Mouse (Mus musculus) midbrain, embryonic 14.5 days (tissue): ENCODE measurements around the gene Clec4a2. TPM values are rescaled to one million over a fixed set of nuclear protein-coding genes. Genes with fewer than 3 reads are reported as not detected.
"Not testable (repeated sequence)": the region's sequence is repeated elsewhere in the genome, so short reads cannot be mapped to it uniquely, and the experiment has no call there.

Experiments
- ATAC-seq: fragments of 200-750 bp; cut with Nextera tagmentation; 2 replicates; pipeline ENCODE4 v1.8.0; 2017; ENCODE audit warnings: moderate number of reproducible peaks, moderate library complexity; ENCODE audit not compliant: low FRiP score, low TSS enrichment
- DNase-seq: peaks from one replicate; pipeline ENCODE4 v3.0.0-alpha.2; 2015
- H3K27ac ChIP-seq: fragments of 300-500 bp; sonication (generic); replicated peaks from 2 replicates; pipeline ENCODE4 v1.5.1; 2014; ENCODE audit warnings: mild to moderate bottlenecking, low read depth, low read length, moderate library complexity
- H3K27me3 ChIP-seq: fragments of 300-500 bp; sonication (generic); 2 replicates; pipeline ENCODE4 v1.6.1; 2014; ENCODE audit warnings: low read length, control low read depth, mixed read lengths; ENCODE audit not compliant: control insufficient read depth, insufficient read depth
- H3K36me3 ChIP-seq: fragments of 300-500 bp; sonication (generic); 2 replicates; pipeline ENCODE4 v1.6.1; 2014; ENCODE audit warnings: low read length, control low read depth; ENCODE audit not compliant: control insufficient read depth, insufficient read depth
- H3K4me1 ChIP-seq: fragments of 300-500 bp; sonication (generic); 2 replicates; pipeline ENCODE4 v1.6.1; 2014; ENCODE audit warnings: mild to moderate bottlenecking, antibody characterized with exemption, low read length, control low read depth; ENCODE audit not compliant: control insufficient read depth, insufficient read depth
- H3K4me2 ChIP-seq: fragments of 300-500 bp; sonication (generic); 2 replicates; pipeline ENCODE4 v1.6.1; 2014; ENCODE audit warnings: mild to moderate bottlenecking, low read length, moderate library complexity
- H3K4me3 ChIP-seq: fragments of 300-500 bp; sonication (generic); replicated peaks from 2 replicates; pipeline ENCODE4 v1.5.1; 2014; ENCODE audit warnings: low read depth, low read length
- H3K9ac ChIP-seq: fragments of 300-500 bp; sonication (generic); replicated peaks from 2 replicates; pipeline ENCODE4 v1.6.1; 2014; ENCODE audit warnings: mild to moderate bottlenecking, low read length, moderate library complexity
- H3K9me3 ChIP-seq: fragments of 300-500 bp; sonication (generic); 2 replicates; pipeline ENCODE4 v1.6.1; 2016; ENCODE audit warnings: low read length, control low read depth, mixed read lengths; ENCODE audit not compliant: control insufficient read depth
- WGBS: fragments of 180-500 bp; shearing (Covaris S2); extraction: QIAGEN DNeasy Blood & Tissue Kit; methylation state at CpG from one replicate; pipeline ENCODE4 v1.1.7; 2014; 5-methylcytosine and 5-hydroxymethylcytosine counted together
- polyA plus RNA-seq: library from polyadenylated mRNA; unstranded; fragments of >200 nt; fragmentation: Nextera tagmentation; extraction: Ambion mirVana; gene quantifications from 2 replicates; pipeline ENCODE4 v1.2.1, GENCODE M21; 2014

Gene Clec4a2
- polyA plus RNA-seq, 1 experiment from 2014 or later: 3.7 TPM

- H3K9ac ChIP-seq: no peak overlapping the region
- H3K27ac ChIP-seq: no peak overlapping the region
- H3K4me3 ChIP-seq: no peak overlapping the region
- H3K36me3 ChIP-seq: no peaks in the 10 kb centered on the region
- WGBS: 90% methylated on average over 1 of the region's 1 CpGs
- H3K4me1 ChIP-seq: no peaks in the 10 kb centered on the region
- no peak overlapping the region for H3K4me2 ChIP-seq
- H3K27me3 ChIP-seq: no peaks in the 10 kb centered on the region
- no peaks in the 10 kb centered on the region for H3K9me3 ChIP-seq
- DNase-seq: no peak
- no peak for ATAC-seq
These were observed 69.3 kb downstream of the Clec4a2 start for GRCm38 (mm10) chr6:123175549-123175948.

- not testable (repeated sequence) for H3K4me1 ChIP-seq, H3K4me3 ChIP-seq, DNase-seq, H3K36me3 ChIP-seq, ATAC-seq, H3K27me3 ChIP-seq, H3K9ac ChIP-seq, H3K9me3 ChIP-seq, H3K27ac ChIP-seq, H3K4me2 ChIP-seq
- WGBS: 73% methylated on average over 2 of the region's 2 CpGs
These were observed 78.6 kb downstream of the Clec4a2 start for GRCm38 (mm10) chr6:123184862-123185261.

Other genes starting within 250 kb of the Clec4a2 start
- 119 and 135 TPM in 2 replicates for gene Necap1, start 232.0 kb upstream of the Clec4a2 start, polyA plus RNA-seq
- 1.9 TPM in 1 of 2 replicates, not detected in the other for gene Clec4a1, start 184.6 kb upstream of the Clec4a2 start, polyA plus RNA-seq
- 1.5 TPM in 1 of 2 replicates, not detected in the other for gene Clec4a3, start 153.9 kb upstream of the Clec4a2 start, polyA plus RNA-seq
- not detected in 2 replicates for gene Clec4a4, start 116.1 kb upstream of the Clec4a2 start, polyA plus RNA-seq
- gene Clec4b1, start 56.5 kb upstream of the Clec4a2 start, polyA plus RNA-seq: not detected in 2 replicates
- not detected in 2 replicates for gene Clec4b2, start 66.5 kb downstream of the Clec4a2 start, polyA plus RNA-seq
- 2.6 TPM in 1 of 2 replicates, not detected in the other for gene Clec4n, start 123.4 kb downstream of the Clec4a2 start, polyA plus RNA-seq
- gene Clec4d, start 155.7 kb downstream of the Clec4a2 start, polyA plus RNA-seq: not detected in 2 replicates
- gene Clec4e, start 183.4 kb downstream of the Clec4a2 start, polyA plus RNA-seq: not detected in 2 replicates
- gene Vmn2r19, start 201.9 kb downstream of the Clec4a2 start, polyA plus RNA-seq: not detected in 2 replicates